Mouse (Mus musculus) heart, embryonic 16.5 days (tissue): ENCODE measurements around the gene Col4a3bp. TPM values are rescaled to one million over a fixed set of nuclear protein-coding genes. Genes with fewer than 3 reads are reported as not detected.
A peak's percentile ranks its signal among the peaks of the same experiment; 100 is the strongest.

Source experiments
- ATAC-seq: fragments of 200-750 bp; cut with Nextera tagmentation; replicated peaks from 2 replicates; pipeline ENCODE4 v1.8.0; 2017; ENCODE audit warnings: moderate number of reproducible peaks; ENCODE audit not compliant: insufficient read depth, low FRiP score; ENCODE audit errors: extremely low read depth
- H3K27ac ChIP-seq: fragments of 300-500 bp; sonication (generic); 2 replicates; pipeline ENCODE4 v1.5.1; 2014; ENCODE audit warnings: mild to moderate bottlenecking, low read length, control low read depth, moderate library complexity
- H3K27me3 ChIP-seq: fragments of 300-500 bp; sonication (generic); 2 replicates; pipeline ENCODE4 v1.6.1; 2014; ENCODE audit warnings: low read length, mixed read lengths; ENCODE audit not compliant: control insufficient read depth, insufficient read depth
- H3K36me3 ChIP-seq: fragments of 300-500 bp; sonication (generic); 2 replicates; pipeline ENCODE4 v1.6.1; 2014; ENCODE audit not compliant: control insufficient read depth, insufficient read depth
- H3K4me1 ChIP-seq: fragments of 300-500 bp; sonication (generic); 2 replicates; pipeline ENCODE4 v1.6.1; 2014; ENCODE audit warnings: low read length, mixed read lengths; ENCODE audit not compliant: control insufficient read depth, insufficient read depth
- H3K4me2 ChIP-seq: fragments of 300-500 bp; sonication (generic); 2 replicates; pipeline ENCODE4 v1.6.1; 2014; ENCODE audit warnings: low read depth, mild to moderate bottlenecking, control low read depth, low read length
- H3K4me3 ChIP-seq: fragments of 300-500 bp; sonication (generic); 2 replicates; pipeline ENCODE4 v1.5.1; 2014; ENCODE audit warnings: mild to moderate bottlenecking, control low read depth, low read length
- H3K9ac ChIP-seq: fragments of 300-500 bp; sonication (generic); 2 replicates; pipeline ENCODE4 v1.6.1; 2014; ENCODE audit warnings: low read length, control low read depth
- H3K9me3 ChIP-seq: fragments of 300-500 bp; sonication (generic); replicated peaks from 2 replicates; pipeline ENCODE4 v1.6.1; 2016; ENCODE audit warnings: low read length; ENCODE audit not compliant: control insufficient read depth
- WGBS: fragments of 180-500 bp; shearing (Covaris S2); extraction: QIAGEN DNeasy Blood & Tissue Kit; methylation state at CpG from one replicate; pipeline ENCODE4 v1.1.7; 2014; 5-methylcytosine and 5-hydroxymethylcytosine counted together
- polyA plus RNA-seq: library from polyadenylated mRNA; unstranded; fragments of >200 nt; fragmentation: Nextera tagmentation; extraction: Ambion mirVana; gene quantifications from 2 replicates; pipeline ENCODE4 v1.2.1, GENCODE M21; 2015

Col4a3bp gene
- polyA plus RNA-seq, 1 experiment from 2014 or later = 8.7 TPM

- Histone ChIP-seq H3K9ac (no peak overlapping the region), H3K9me3 (no peaks in the 10 kb centered on the region), H3K27me3 (no peaks in the 10 kb centered on the region), H3K36me3 (no peaks in the 10 kb centered on the region), H3K4me3 (no peak overlapping the region), H3K27ac (no peak overlapping the region), H3K4me1 (no peaks in the 10 kb centered on the region), H3K4me2 (no peak overlapping the region)
- 96% methylated on average over 5 of the region's 5 CpGs for WGBS
- no peak for ATAC-seq
Observed at GRCm38 (mm10) chr13:96586540-96586939, 44.1 kb downstream of the Col4a3bp start.

- Histone ChIP-seq H3K4me1 (peaks cover 5% of the 10 kb centered on the region; the same call in 1 of the 2 replicates), H3K27ac (no peak overlapping the region), H3K9me3 (no peaks in the 10 kb centered on the region), H3K4me3 (no peak overlapping the region), H3K9ac (no peak overlapping the region), H3K27me3 (no peaks in the 10 kb centered on the region), H3K36me3 (no peaks in the 10 kb centered on the region), H3K4me2 (no peak overlapping the region)
- WGBS = 89% methylated on average over 1 of the region's 1 CpGs
- no peak for ATAC-seq
Observed at GRCm38 (mm10) chr13:96588642-96589041, 46.2 kb downstream of the Col4a3bp start.

GRCm38 (mm10) chr13:96593621-96594020, 51.2 kb downstream of the Col4a3bp start:
- Histone ChIP-seq H3K36me3 (peaks cover 4% of the 10 kb centered on the region), H3K9ac (no peak overlapping the region), H3K4me3 (no peak overlapping the region), H3K4me1 (peaks cover 5% of the 10 kb centered on the region; the same call in 1 of the 2 replicates), H3K4me2 (no peak overlapping the region), H3K9me3 (no peaks in the 10 kb centered on the region), H3K27me3 (no peaks in the 10 kb centered on the region), H3K27ac (no peak overlapping the region)
- peak; percentile 45; the same call in 1 of the 2 replicates for ATAC-seq
- WGBS = 8% methylated on average over 1 of the region's 1 CpGs

- ATAC-seq = no peak
- Histone ChIP-seq H3K27me3 (no peaks in the 10 kb centered on the region), H3K9me3 (no peaks in the 10 kb centered on the region), H3K27ac (no peak overlapping the region), H3K4me1 (peaks cover 5% of the 10 kb centered on the region; the same call in 1 of the 2 replicates), H3K36me3 (peaks cover 4% of the 10 kb centered on the region), H3K4me2 (no peak overlapping the region), H3K9ac (no peak overlapping the region), H3K4me3 (no peak overlapping the region)
- WGBS = 77% methylated on average over 4 of the region's 4 CpGs
Observed at GRCm38 (mm10) chr13:96594070-96594469, 51.7 kb downstream of the Col4a3bp start.

GRCm38 (mm10) chr13:96599182-96599581, 56.8 kb downstream of the Col4a3bp start:
- no peaks in the 10 kb centered on the region for H3K27me3 ChIP-seq
- no peak overlapping the region for H3K4me3 ChIP-seq
- no peak overlapping the region for H3K9ac ChIP-seq
- no peak overlapping the region for H3K4me2 ChIP-seq
- H3K27ac ChIP-seq = no peak overlapping the region
- no peak for ATAC-seq
- H3K4me1 ChIP-seq = no peaks in the 10 kb centered on the region
- H3K36me3 ChIP-seq = peaks cover 17% of the 10 kb centered on the region
- 92% methylated on average over 9 of the region's 9 CpGs for WGBS
- no peaks in the 10 kb centered on the region for H3K9me3 ChIP-seq

- no peaks in the 10 kb centered on the region for H3K4me1 ChIP-seq
- WGBS = 91% methylated on average over 2 of the region's 2 CpGs
- H3K27me3 ChIP-seq = no peaks in the 10 kb centered on the region
Observed at GRCm38 (mm10) chr13:96604242-96604641, 61.8 kb downstream of the Col4a3bp start.

GRCm38 (mm10) chr13:96614615-96615014, 72.2 kb downstream of the Col4a3bp start:
- no peak overlapping the region for H3K4me2 ChIP-seq
- WGBS = 92% methylated on average over 3 of the region's 3 CpGs
- no peaks in the 10 kb centered on the region for H3K4me1 ChIP-seq
- no peak overlapping the region for H3K4me3 ChIP-seq
- H3K9me3 ChIP-seq = no peaks in the 10 kb centered on the region
- no peak overlapping the region for H3K27ac ChIP-seq
- no peak overlapping the region for H3K9ac ChIP-seq
- ATAC-seq = no peak
- peaks cover 15% of the 10 kb centered on the region for H3K36me3 ChIP-seq
- no peaks in the 10 kb centered on the region for H3K27me3 ChIP-seq

More at GRCm38 (mm10) chr13:96604242-96604641, 61.8 kb downstream of the Col4a3bp start:
- Histone ChIP-seq H3K4me3 (no peak overlapping the region), H3K4me2 (no peak overlapping the region), H3K36me3 (peaks cover 17% of the 10 kb centered on the region), H3K27ac (no peak overlapping the region), H3K9ac (no peak overlapping the region), H3K9me3 (no peaks in the 10 kb centered on the region)
- no peak for ATAC-seq

- Histone ChIP-seq H3K36me3 (peaks cover 9% of the 10 kb centered on the region; the same call in 1 of the 2 replicates), H3K4me2 (no peak overlapping the region), H3K9ac (no peak overlapping the region), H3K9me3 (no peaks in the 10 kb centered on the region), H3K27me3 (no peaks in the 10 kb centered on the region), H3K4me3 (no peak overlapping the region), H3K27ac (no peak overlapping the region), H3K4me1 (no peaks in the 10 kb centered on the region)
- WGBS = 51% methylated on average over 1 of the region's 1 CpGs
- ATAC-seq = no peak
Observed at GRCm38 (mm10) chr13:96620891-96621290, 78.5 kb downstream of the Col4a3bp start.

GRCm38 (mm10) chr13:96630396-96630795, 88.0 kb downstream of the Col4a3bp start:
- no peaks in the 10 kb centered on the region for H3K27me3 ChIP-seq
- H3K9me3 ChIP-seq = no peaks in the 10 kb centered on the region
- no peak overlapping the region for H3K4me3 ChIP-seq
- no peak overlapping the region for H3K4me2 ChIP-seq
- H3K4me1 ChIP-seq = no peaks in the 10 kb centered on the region
- no peak overlapping the region for H3K27ac ChIP-seq
- ATAC-seq = no peak
- H3K36me3 ChIP-seq = peaks cover 28% of the 10 kb centered on the region
- 78% methylated on average over 4 of the region's 4 CpGs for whole genome bisulfite sequencing
- H3K9ac ChIP-seq = no peak overlapping the region
